In the genomic region with DNA sequence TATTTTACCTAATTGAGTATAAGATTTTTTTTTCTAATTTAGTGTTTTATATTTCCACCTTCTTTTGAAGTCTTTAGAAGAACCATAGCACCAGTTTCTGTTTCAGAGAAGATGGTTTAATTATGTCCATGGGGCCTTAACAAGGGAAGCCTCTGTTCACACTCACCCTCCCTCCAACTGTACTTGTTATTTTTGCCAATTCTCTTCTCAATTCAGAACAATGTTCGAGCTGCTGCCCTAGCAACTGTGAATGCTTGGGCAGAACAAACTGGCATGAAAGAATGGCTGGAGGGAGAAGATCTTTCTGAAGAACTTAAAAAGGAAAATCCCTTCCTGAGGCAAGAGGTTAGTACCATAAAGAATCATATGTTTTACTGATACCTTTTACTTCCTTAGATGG, we compare ENCODE assay signal across 14 mouse cellular contexts. TPM values are rescaled to one million over a fixed set of nuclear protein-coding genes. Genes with fewer than 3 reads are reported as not detected.
DNase-seq lines count a peak whose midpoint lies in the region; ATAC-seq lines count a peak whose summit lies in the region.
"Had no signal": no experiment of that assay in that cellular context is flagged by ENCODE, and none has a peak within 500 bp of the region (broad histone marks: within the 10 kb centered on the region; RNA-seq: fewer than 3 reads in every experiment).

No protein-coding gene starts in this region.

- peak; percentile 6 for DNase-seq in cerebellum, adult 9-11 months
- no peak for DNase-seq in cerebellum, postnatal 4 days (ENCODE audit: low spot score in 2 of 2)
- peak; percentile 14 for DNase-seq in midbrain, embryonic 14.5 days
- no peak for DNase-seq in midbrain, embryonic 11.5 days (ENCODE audit: low spot score, missing footprints)
- DNase-seq in frontal cortex, adult 2 months (ENCODE audit: extremely low spot score in 1 of 2, low spot score in 1 of 2): peak; percentile 17 to 52
- DNase-seq in left cerebral cortex, adult 9 months (ENCODE audit: low spot score in 2 of 2): peak; percentile 38 to 44
- DNase-seq in kidney, postnatal 36 days: no peak
- no peak for DNase-seq in heart, embryonic 10.5 days (ENCODE audit: low spot score)
- DNase-seq: kidney, adult 8-10 months; liver, embryonic 13.5 days; lung, postnatal 10 days; spleen, adult 18-20 months had no signal

- no peaks in the 10 kb centered on the region for H3K9me3 ChIP-seq in midbrain, embryonic 14.5 days (ENCODE audit: control insufficient read depth, low read length)
- no peaks in the 10 kb centered on the region for H3K9me3 ChIP-seq in midbrain, embryonic 11.5 days (ENCODE audit: control insufficient read depth, low read length)
- no peaks in the 10 kb centered on the region for H3K9me3 ChIP-seq in heart, embryonic 10.5 days
- H3K9me3 ChIP-seq: G1E; heart, embryonic 12.5 days; liver, embryonic 13.5 days had no signal

- H3K4me3 ChIP-seq in midbrain, embryonic 14.5 days (replicated peaks; ENCODE audit: low read depth, low read length): no peak overlapping the region
- no peak overlapping the region for H3K4me3 ChIP-seq in midbrain, embryonic 11.5 days (ENCODE audit: low read depth, low read length)
- H3K4me3 ChIP-seq in heart, embryonic 10.5 days: no peak overlapping the region
- H3K4me3 ChIP-seq: heart, embryonic 12.5 days; liver, embryonic 13.5 days had no signal

- no peaks in the 10 kb centered on the region for H3K4me1 ChIP-seq in midbrain, embryonic 14.5 days (ENCODE audit: control insufficient read depth, insufficient read depth, low read length)
- no peaks in the 10 kb centered on the region for H3K4me1 ChIP-seq in midbrain, embryonic 11.5 days (ENCODE audit: control insufficient read depth, insufficient read depth, low read length)
- no peaks in the 10 kb centered on the region for H3K4me1 ChIP-seq in heart, embryonic 10.5 days
- H3K4me1 ChIP-seq: heart, embryonic 12.5 days; liver, embryonic 13.5 days had no signal

- H3K4me2 ChIP-seq in midbrain, embryonic 14.5 days (ENCODE audit: low read length): no peak overlapping the region
- no peak overlapping the region for H3K4me2 ChIP-seq in midbrain, embryonic 11.5 days
- H3K4me2 ChIP-seq: heart, embryonic 12.5 days; liver, embryonic 13.5 days had no signal

- H3K36me3 ChIP-seq in midbrain, embryonic 14.5 days (ENCODE audit: control insufficient read depth, insufficient read depth, low read length): peaks cover 77% of the 10 kb centered on the region
- H3K36me3 ChIP-seq in midbrain, embryonic 11.5 days (ENCODE audit: control insufficient read depth, insufficient read depth, low read length): peaks cover 27% of the 10 kb centered on the region
- H3K36me3 ChIP-seq in heart, embryonic 10.5 days: peaks cover 88% of the 10 kb centered on the region

- WGBS in midbrain, embryonic 14.5 days: 87% methylated on average over 1 of the region's 1 CpGs
- 94% methylated on average over 1 of the region's 1 CpGs for WGBS in midbrain, embryonic 11.5 days
- 82% methylated on average over 1 of the region's 1 CpGs for WGBS in heart, embryonic 10.5 days

- H3K9ac ChIP-seq in midbrain, embryonic 14.5 days (replicated peaks; ENCODE audit: low read length): no peak overlapping the region
- no peak overlapping the region for H3K9ac ChIP-seq in midbrain, embryonic 11.5 days (ENCODE audit: low read length)
- H3K9ac ChIP-seq: heart, embryonic 12.5 days; liver, embryonic 13.5 days had no signal

- no peak overlapping the region for H3K27ac ChIP-seq in midbrain, embryonic 14.5 days (replicated peaks; ENCODE audit: low read depth, low read length)
- H3K27ac ChIP-seq in midbrain, embryonic 11.5 days (ENCODE audit: low read depth, low read length): no peak overlapping the region
- H3K27ac ChIP-seq in heart, embryonic 10.5 days: no peak overlapping the region
- H3K27ac ChIP-seq: liver, embryonic 13.5 days had no signal

- no peak for ATAC-seq in midbrain, embryonic 14.5 days (ENCODE audit: low FRiP score, low TSS enrichment)
- ATAC-seq in midbrain, embryonic 11.5 days (ENCODE audit: low FRiP score): no peak

- H3K27me3 ChIP-seq in midbrain, embryonic 14.5 days (ENCODE audit: control insufficient read depth, insufficient read depth, low read length): no peaks in the 10 kb centered on the region
- H3K27me3 ChIP-seq in midbrain, embryonic 11.5 days (ENCODE audit: control insufficient read depth, insufficient read depth, low read length): no peaks in the 10 kb centered on the region
- H3K27me3 ChIP-seq in heart, embryonic 10.5 days (ENCODE audit: insufficient read depth, poor library complexity, severe bottlenecking): no peaks in the 10 kb centered on the region
- H3K27me3 ChIP-seq: heart, embryonic 12.5 days; liver, embryonic 13.5 days had no signal

RNA-seq across cellular contexts. Expression of a gene that starts 54.3 kb away (rescaled TPM):
- 117 and 152 TPM in 2 replicates for polyA plus RNA-seq in midbrain, embryonic 14.5 days (2014; fragmentation: Nextera tagmentation; extraction: Ambion mirVana)
- polyA plus RNA-seq in midbrain, embryonic 11.5 days (2014; fragmentation: Nextera tagmentation; extraction: Ambion mirVana): 147 and 156 TPM in 2 replicates
- polyA plus RNA-seq in frontal cortex, adult 2 months (2012; rRNA removed): 59.8 and 69.1 TPM in 2 replicates
- polyA plus RNA-seq in heart, embryonic 10.5 days (2016; fragmentation: Nextera tagmentation; extraction: Ambion mirVana): 77.2 and 82.6 TPM in 2 replicates

RNA-seq across cellular contexts. Expression of a gene that starts 55.3 kb away (rescaled TPM):
- polyA plus RNA-seq in midbrain, embryonic 14.5 days (2014; fragmentation: Nextera tagmentation; extraction: Ambion mirVana): 0.11 TPM in 2 replicates
- 0.07 TPM in 1 of 2 replicates, not detected in the other for polyA plus RNA-seq in midbrain, embryonic 11.5 days (2014; fragmentation: Nextera tagmentation; extraction: Ambion mirVana)
- 0.08 and 0.12 TPM in 2 replicates for polyA plus RNA-seq in frontal cortex, adult 2 months (2012; rRNA removed)
- polyA plus RNA-seq in heart, embryonic 10.5 days (2016; fragmentation: Nextera tagmentation; extraction: Ambion mirVana): 0.73 and 15.9 TPM in 2 replicates

Comparison
In these comparisons a context has a peak if more than half of its experiments do, and no peak if none do; other contexts are left out.
1. DNase-seq: peak in cerebellum, adult 9-11 months (single experiment), midbrain, embryonic 14.5 days (single experiment), frontal cortex, adult 2 months (2 of 2) and left cerebral cortex, adult 9 months (2 of 2); none in cerebellum, postnatal 4 days (0 of 2), midbrain, embryonic 11.5 days (single experiment), kidney, postnatal 36 days (0 of 2) and heart, embryonic 10.5 days (single experiment).